Mouse (Mus musculus) midbrain, embryonic 16.5 days (tissue): ENCODE measurements at regions not wholly inside any gene's neighbourhood (a gene's known extent, or its start where the extent isn't known, plus 50 kb on each side); places are given as distances from the start of the nearest gene placed in this dataset.

Experiments used
- ATAC-seq: fragments of 200-750 bp; cut with Nextera tagmentation; 2 replicates; pipeline ENCODE4 v1.8.0; 2017; ENCODE audit warnings: moderate TSS enrichment
- H3K27ac ChIP-seq: fragments of 300-500 bp; sonication (generic); 2 replicates; pipeline ENCODE4 v1.5.1; 2014; ENCODE audit warnings: mild to moderate bottlenecking, low read length, mixed read lengths
- H3K27me3 ChIP-seq: fragments of 300-500 bp; sonication (generic); 2 replicates; pipeline ENCODE4 v1.6.1; 2014; ENCODE audit warnings: low read depth, low read length, mixed read lengths; ENCODE audit not compliant: control insufficient read depth, insufficient read depth
- H3K36me3 ChIP-seq: fragments of 300-500 bp; sonication (generic); 2 replicates; pipeline ENCODE4 v1.6.1; 2014; ENCODE audit warnings: mild to moderate bottlenecking, low read length, moderate library complexity, mixed read lengths; ENCODE audit not compliant: control insufficient read depth, insufficient read depth
- H3K4me1 ChIP-seq: fragments of 300-500 bp; sonication (generic); 2 replicates; pipeline ENCODE4 v1.6.1; 2014; ENCODE audit warnings: mild to moderate bottlenecking, low read length, mixed read lengths; ENCODE audit not compliant: control insufficient read depth, insufficient read depth
- H3K4me2 ChIP-seq: fragments of 300-500 bp; sonication (generic); 2 replicates; pipeline ENCODE4 v1.6.1; 2014; ENCODE audit warnings: mild to moderate bottlenecking, low read length, mixed read lengths
- H3K4me3 ChIP-seq: fragments of 300-500 bp; sonication (generic); 2 replicates; pipeline ENCODE4 v1.5.1; 2014; ENCODE audit warnings: low read depth, mild to moderate bottlenecking, low read length, moderate library complexity, mixed read lengths
- H3K9ac ChIP-seq: fragments of 300-500 bp; sonication (generic); 2 replicates; pipeline ENCODE4 v1.6.1; 2014; ENCODE audit warnings: low read depth, low read length, mixed read lengths
- H3K9me3 ChIP-seq: fragments of 300-500 bp; sonication (generic); replicated peaks from 2 replicates; pipeline ENCODE4 v1.6.1; 2014; ENCODE audit warnings: mild to moderate bottlenecking, low read length, mixed read lengths; ENCODE audit not compliant: control insufficient read depth, poor library complexity, severe bottlenecking
- WGBS: fragments of 180-500 bp; shearing (Covaris S2); extraction: QIAGEN DNeasy Blood & Tissue Kit; methylation state at CpG from one replicate; pipeline ENCODE4 v1.1.7; 2014; 5-methylcytosine and 5-hydroxymethylcytosine counted together

DNA sequence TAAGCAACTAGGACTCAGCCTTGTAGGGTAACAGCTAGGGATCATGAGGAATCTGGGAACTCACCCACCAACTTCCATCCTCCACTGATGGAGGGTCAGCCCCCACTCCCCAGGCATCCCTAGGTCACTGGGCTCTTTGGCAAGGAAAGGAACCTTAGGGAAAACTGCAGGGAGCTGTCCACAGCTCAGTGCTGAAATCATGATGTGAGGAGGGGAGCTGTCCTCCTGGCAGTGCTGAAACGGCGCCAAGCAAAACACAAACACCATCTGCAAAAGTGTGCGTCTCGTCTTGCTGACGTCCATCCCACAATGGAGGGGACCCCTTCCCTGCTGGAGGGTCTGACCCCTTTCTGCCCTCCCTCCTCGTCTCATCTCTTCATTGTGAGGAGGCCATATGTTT lies 68.6 kb upstream of the Rph3a start:
- H3K4me1 ChIP-seq, result peaks cover 8% of the 10 kb centered on the region; the same call in 1 of the 2 replicates
- no peak overlapping the region for H3K9ac ChIP-seq
- no peak for ATAC-seq
- WGBS, result 24% methylated on average over 6 of the region's 6 CpGs
- no peak overlapping the region for H3K4me3 ChIP-seq
- H3K36me3 ChIP-seq, result no peaks in the 10 kb centered on the region
- H3K27me3 ChIP-seq, result no peaks in the 10 kb centered on the region
- H3K4me2 ChIP-seq, result no peak overlapping the region
- H3K27ac ChIP-seq, result no peak overlapping the region
- 0 out of 2 replicates have a peak, but pooled peaks cover 2% of the 10 kb centered on the region for H3K9me3 ChIP-seq

DNA sequence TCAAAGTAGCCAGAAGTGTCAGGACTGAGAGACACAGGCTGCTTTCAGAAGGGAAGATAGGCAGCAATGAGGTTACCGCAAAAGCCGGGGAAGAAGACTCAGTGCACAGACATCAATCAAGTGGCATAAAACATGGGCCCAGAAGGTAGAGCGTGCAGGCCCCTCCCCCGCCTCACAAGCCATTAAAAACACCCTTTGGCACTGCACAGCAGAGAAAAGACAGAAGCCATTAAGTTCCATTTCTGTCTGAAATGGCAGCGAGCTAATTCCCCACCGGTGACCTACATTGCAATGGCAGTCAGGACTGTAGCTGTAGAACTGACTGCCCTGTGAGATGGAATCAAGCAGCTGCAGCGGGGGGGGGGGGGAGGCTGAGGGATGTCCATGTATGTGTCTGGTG lies 66.8 kb upstream of the Rph3a start:
- no peaks in the 10 kb centered on the region for H3K27me3 ChIP-seq
- H3K36me3 ChIP-seq, result no peaks in the 10 kb centered on the region
- H3K9ac ChIP-seq, result no peak overlapping the region
- WGBS, result 43% methylated on average over 7 of the region's 7 CpGs
- H3K9me3 ChIP-seq, result 0 out of 2 replicates have a peak, but pooled peaks cover 1% of the 10 kb centered on the region
- no peak overlapping the region for H3K4me2 ChIP-seq
- H3K4me1 ChIP-seq, result peaks cover 8% of the 10 kb centered on the region; the same call in 1 of the 2 replicates
- ATAC-seq, result no peak
- peak overlapping the region; percentile 66 for H3K27ac ChIP-seq
- H3K4me3 ChIP-seq, result no peak overlapping the region

DNA sequence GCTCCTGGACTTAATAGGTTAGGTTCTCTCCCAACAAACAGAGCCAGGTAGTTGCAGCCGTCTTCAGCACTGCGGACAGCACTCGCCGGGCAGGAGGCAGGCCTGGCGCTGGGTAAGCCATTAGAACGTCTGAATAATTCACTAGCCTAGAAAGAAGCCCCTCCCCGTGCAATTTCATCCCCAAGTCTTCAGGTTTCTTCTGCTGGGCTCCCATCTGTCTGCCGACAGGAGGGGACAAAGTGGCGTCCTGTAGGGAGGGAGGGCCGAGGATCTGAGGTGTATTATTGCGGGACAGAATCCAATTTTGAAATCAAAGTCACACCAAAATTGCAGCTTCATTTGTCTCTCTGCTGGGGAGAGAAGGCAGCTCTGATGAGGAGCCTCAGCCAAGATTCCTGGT lies 58.9 kb upstream of the Rph3a start:
- H3K9me3 ChIP-seq, result no peaks in the 10 kb centered on the region
- H3K4me2 ChIP-seq, result no peak overlapping the region
- H3K27ac ChIP-seq, result no peak overlapping the region; the same call in 1 of the 2 replicates
- H3K9ac ChIP-seq, result no peak overlapping the region
- no peak overlapping the region for H3K4me3 ChIP-seq
- H3K36me3 ChIP-seq, result no peaks in the 10 kb centered on the region
- no peak for ATAC-seq
- H3K27me3 ChIP-seq, result no peaks in the 10 kb centered on the region
- 4% methylated on average over 11 of the region's 11 CpGs for WGBS
- H3K4me1 ChIP-seq, result peaks cover 2% of the 10 kb centered on the region; the same call in 1 of the 2 replicates

DNA sequence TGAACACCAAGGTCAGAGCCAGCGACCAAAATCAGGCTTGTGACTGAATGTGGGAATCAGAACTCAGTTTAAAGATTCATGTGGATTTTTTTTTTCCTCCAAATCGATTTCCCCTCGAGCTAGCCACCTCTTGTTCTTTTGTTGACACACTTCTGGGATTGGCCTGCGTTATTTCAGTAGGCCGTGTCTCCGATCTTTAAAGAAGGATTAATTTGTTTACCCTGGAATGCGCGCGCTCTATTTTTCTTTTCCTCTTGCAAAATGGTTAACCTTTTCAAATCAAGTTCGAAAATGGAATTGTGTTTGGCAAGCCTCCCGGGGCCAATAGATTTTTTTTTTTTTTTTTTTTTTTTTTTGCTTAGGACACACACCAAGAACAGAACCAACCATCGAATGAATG lies 54.8 kb upstream of the Rph3a start:
- Histone ChIP-seq H3K4me1 (peaks cover 9% of the 10 kb centered on the region; the same call in 1 of the 2 replicates), H3K36me3 (no peaks in the 10 kb centered on the region), H3K27me3 (no peaks in the 10 kb centered on the region), H3K9ac (no peak overlapping the region), H3K4me3 (no peak overlapping the region), H3K9me3 (no peaks in the 10 kb centered on the region), H3K4me2 (no peak overlapping the region), H3K27ac (no peak overlapping the region)
- WGBS, result 50% methylated on average over 12 of the region's 12 CpGs
- no peak for ATAC-seq

DNA sequence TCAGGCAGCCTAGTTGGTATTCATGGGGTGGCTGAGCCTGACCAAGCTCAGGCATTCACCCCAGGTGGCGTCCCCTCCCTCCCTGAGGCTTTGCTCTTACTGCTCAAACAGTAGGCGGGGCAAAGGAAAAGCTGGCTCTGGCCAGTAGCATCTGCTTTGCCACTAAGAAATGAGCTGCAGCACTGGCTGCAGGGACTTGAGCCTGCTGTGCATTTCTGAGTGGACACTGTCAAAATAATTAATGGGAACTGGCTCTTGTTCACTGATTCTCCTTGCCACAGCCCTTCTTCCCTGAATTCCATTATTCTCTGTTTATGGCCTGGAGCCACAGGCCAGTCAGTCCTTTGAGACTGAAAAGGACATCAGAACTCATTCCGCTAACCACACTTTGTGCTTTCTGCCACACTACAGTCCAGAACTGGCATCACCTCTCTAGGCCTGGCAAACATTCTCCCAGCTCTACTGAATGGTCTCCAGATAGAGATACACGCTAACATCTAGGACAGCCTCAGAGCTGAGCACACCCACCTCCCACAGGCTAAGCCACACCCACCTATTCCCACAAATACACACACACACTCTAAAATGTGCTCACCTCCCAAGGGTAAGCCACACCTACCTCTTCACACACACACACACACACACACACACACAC lies 53.2 kb upstream of the Rph3a start:
- H3K36me3 ChIP-seq, result no peaks in the 10 kb centered on the region
- H3K27me3 ChIP-seq, result no peaks in the 10 kb centered on the region
- no peak overlapping the region for H3K4me3 ChIP-seq
- WGBS, result 30% methylated on average over 4 of the region's 4 CpGs
- H3K9me3 ChIP-seq, result no peaks in the 10 kb centered on the region
- H3K4me2 ChIP-seq, result no peak overlapping the region
- ATAC-seq, result no peak; the same call in 1 of the 2 replicates
- H3K27ac ChIP-seq, result no peak overlapping the region
- peaks cover 7% of the 10 kb centered on the region; the same call in 1 of the 2 replicates for H3K4me1 ChIP-seq
- no peak overlapping the region for H3K9ac ChIP-seq

DNA sequence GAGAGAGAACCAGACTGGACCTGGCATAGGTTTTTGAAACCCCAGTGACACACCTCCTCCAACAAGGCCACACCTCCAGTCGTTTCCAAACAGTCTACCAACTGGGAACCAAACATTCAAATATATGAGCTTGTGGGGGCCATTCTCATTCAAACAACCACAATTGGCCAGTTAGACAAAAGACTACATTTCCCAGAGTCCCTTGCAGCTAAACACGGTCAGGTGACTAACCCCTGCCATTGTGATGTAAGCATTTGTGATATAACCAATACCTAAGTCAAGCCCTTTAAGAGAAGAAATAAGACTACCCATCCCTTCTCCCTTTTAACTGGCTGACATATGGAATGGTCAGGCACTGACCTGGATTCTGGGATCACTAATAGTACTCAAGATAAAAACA lies 51.8 kb upstream of the Rph3a start:
- H3K27ac ChIP-seq, result no peak overlapping the region
- no peak for ATAC-seq

More for the DNA sequence above, 51.8 kb upstream of the Rph3a start:
- H3K36me3 ChIP-seq, result no peaks in the 10 kb centered on the region
- no peak overlapping the region for H3K4me3 ChIP-seq
- no peak overlapping the region for H3K4me2 ChIP-seq
- H3K9me3 ChIP-seq, result no peaks in the 10 kb centered on the region
- H3K4me1 ChIP-seq, result peaks cover 7% of the 10 kb centered on the region; the same call in 1 of the 2 replicates
- 71% methylated on average over 2 of the region's 2 CpGs for WGBS
- H3K9ac ChIP-seq, result no peak overlapping the region
- no peaks in the 10 kb centered on the region for H3K27me3 ChIP-seq
